Mouse (Mus musculus) megakaryocyte, embryonic 14.5 days (primary cell): Measurements from ENCODE around the gene Atg7.

Experiments
- FLI1 ChIP-seq: IDR thresholded peaks from 2 replicates; pipeline ENCODE4 v1.6.1; 2012; ENCODE audit warnings: low read length, inconsistent platforms, mixed read lengths
- GATA1 ChIP-seq: IDR thresholded peaks from 3 replicates; pipeline ENCODE4 v1.6.1; 2012; ENCODE audit warnings: mixed read lengths, low read length, inconsistent platforms, borderline replicate concordance

GRCm38 (mm10) chr6:114892363-114892762, 249.5 kb downstream of the Atg7 start:
- TF ChIP-seq GATA1 (no peak), FLI1 (no peak)
